Mouse (Mus musculus): ENCODE measurements around the gene Aldh1a3. TPM values are rescaled to one million over a fixed set of nuclear protein-coding genes. Genes with fewer than 3 reads are reported as not detected.

Gene Aldh1a3
- not detected in 2 replicates for total RNA-seq (2015; ENCODE audit: low replicate concordance)
- total RNA-seq (2017; ENCODE audit: low replicate concordance) = not detected in 2 replicates

- no peak for ATAC-seq (replicated peaks; ENCODE audit: low FRiP score, poor library complexity, severe bottlenecking)
These were observed at the start of gene Aldh1a3 for GRCm38 (mm10) chr7:66427437-66428161. Aldh1a3 (minus strand) TSS chr7:66427517.

- no peak for ATAC-seq (replicated peaks; ENCODE audit: low FRiP score, poor library complexity, severe bottlenecking)
These were observed 49.0 kb upstream of the Aldh1a3 start for GRCm38 (mm10) chr7:66476289-66476688.

GRCm38 (mm10) chr7:66471641-66472216, 44.4 kb upstream of the Aldh1a3 start:
- ATAC-seq (replicated peaks; ENCODE audit: low FRiP score, poor library complexity, severe bottlenecking) = no peak

GRCm38 (mm10) chr7:66466641-66467040, 39.3 kb upstream of the Aldh1a3 start:
- ATAC-seq (replicated peaks; ENCODE audit: low FRiP score, poor library complexity, severe bottlenecking) = no peak

GRCm38 (mm10) chr7:66465241-66465640, 37.9 kb upstream of the Aldh1a3 start:
- ATAC-seq (replicated peaks; ENCODE audit: low FRiP score, poor library complexity, severe bottlenecking) = no peak

- ATAC-seq (replicated peaks; ENCODE audit: low FRiP score, poor library complexity, severe bottlenecking) = no peak
These were observed 35.8 kb upstream of the Aldh1a3 start for GRCm38 (mm10) chr7:66463081-66463480.

- no peak for ATAC-seq (replicated peaks; ENCODE audit: low FRiP score, poor library complexity, severe bottlenecking)
These were observed 24.4 kb upstream of the Aldh1a3 start for GRCm38 (mm10) chr7:66451622-66452295.

- no peak for ATAC-seq (replicated peaks; ENCODE audit: low FRiP score, poor library complexity, severe bottlenecking)
These were observed 22.8 kb upstream of the Aldh1a3 start for GRCm38 (mm10) chr7:66449971-66450752.

- no peak for ATAC-seq (replicated peaks; ENCODE audit: low FRiP score, poor library complexity, severe bottlenecking)
These were observed 21.6 kb upstream of the Aldh1a3 start for GRCm38 (mm10) chr7:66448786-66449540.

- ATAC-seq (replicated peaks; ENCODE audit: low FRiP score, poor library complexity, severe bottlenecking) = no peak
These were observed 21.0 kb upstream of the Aldh1a3 start for GRCm38 (mm10) chr7:66448304-66448703.

GRCm38 (mm10) chr7:66446860-66447259, 19.5 kb upstream of the Aldh1a3 start:
- ATAC-seq (replicated peaks; ENCODE audit: low FRiP score, poor library complexity, severe bottlenecking) = no peak

- no peak for ATAC-seq (replicated peaks; ENCODE audit: low FRiP score, poor library complexity, severe bottlenecking)
These were observed 18.0 kb upstream of the Aldh1a3 start for GRCm38 (mm10) chr7:66445117-66445905.

- ATAC-seq (replicated peaks; ENCODE audit: low FRiP score, poor library complexity, severe bottlenecking) = no peak
These were observed 17.4 kb upstream of the Aldh1a3 start for GRCm38 (mm10) chr7:66444706-66445105.

- ATAC-seq (replicated peaks; ENCODE audit: low FRiP score, poor library complexity, severe bottlenecking) = no peak
These were observed 15.4 kb upstream of the Aldh1a3 start for GRCm38 (mm10) chr7:66442501-66443369.

- ATAC-seq (replicated peaks; ENCODE audit: low FRiP score, poor library complexity, severe bottlenecking) = no peak
These were observed 11.7 kb upstream of the Aldh1a3 start for GRCm38 (mm10) chr7:66438787-66439669.

- ATAC-seq (replicated peaks; ENCODE audit: low FRiP score, poor library complexity, severe bottlenecking) = 0 out of 2 replicates have a peak, but pooled peaks have one; percentile 53
These were observed 7.2 kb upstream of the Aldh1a3 start for GRCm38 (mm10) chr7:66434453-66434935.

- ATAC-seq (replicated peaks; ENCODE audit: low FRiP score, poor library complexity, severe bottlenecking) = no peak
These were observed 272 bp downstream of the Aldh1a3 start for GRCm38 (mm10) chr7:66427053-66427436.

Measured in erythroid progenitor cell, adult 5-6 weeks (primary cell).